In the genomic region with DNA sequence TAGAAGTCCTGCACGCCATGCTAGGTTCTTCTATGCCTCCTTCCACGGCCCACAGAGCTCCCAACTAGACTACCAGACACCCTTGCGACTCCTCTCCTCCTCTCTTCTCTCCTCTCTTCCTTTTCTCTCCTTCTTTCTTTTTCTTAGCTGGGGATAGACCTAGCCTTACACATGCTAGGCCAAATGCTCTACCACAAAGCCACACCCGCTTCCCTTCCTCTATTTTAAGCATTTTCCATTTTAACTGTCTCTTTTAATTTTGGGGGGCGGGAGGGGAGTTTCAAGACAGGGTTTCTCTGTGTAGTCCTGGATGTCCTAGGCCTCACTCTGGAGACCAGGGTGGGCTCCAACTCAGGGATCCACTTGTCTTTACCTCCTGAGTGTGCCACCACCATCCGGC, we compare ENCODE assay signal across 27 mouse cellular contexts. TPM values are rescaled to one million over a fixed set of nuclear protein-coding genes. Genes with fewer than 3 reads are reported as not detected.
DNase-seq lines count a peak whose midpoint lies in the region; ATAC-seq lines count a peak whose summit lies in the region.
"Had no signal": no experiment of that assay in that cellular context is flagged by ENCODE, and none has a peak within 500 bp of the region (broad histone marks: within the 10 kb centered on the region; RNA-seq: fewer than 3 reads in every experiment).

No protein-coding gene starts in this region.

- H3K4me1 ChIP-seq in liver, embryonic 12.5 days: peaks cover 71% of the 10 kb centered on the region

- no peaks in the 10 kb centered on the region for H3K27me3 ChIP-seq in liver, embryonic 12.5 days (replicated peaks)
- H3K27me3 ChIP-seq: forebrain, embryonic 13.5 days; neural tube, embryonic 12.5 days had no signal

- peak overlapping the region; percentile 23; the same call in 1 of the 2 replicates for H3K27ac ChIP-seq in liver, embryonic 12.5 days
- H3K27ac ChIP-seq: forebrain, embryonic 13.5 days; hindbrain, embryonic 10.5 days; kidney, postnatal 0 days; neural tube, embryonic 12.5 days had no signal

- ATAC-seq in liver, embryonic 12.5 days: no peak
- ATAC-seq: forebrain, embryonic 13.5 days; hindbrain, embryonic 16.5 days; intestine, embryonic 16.5 days; lung, postnatal 0 days had no signal

- H3K9ac ChIP-seq in liver, embryonic 12.5 days: no peak overlapping the region
- H3K9ac ChIP-seq: forebrain, embryonic 13.5 days; neural tube, embryonic 12.5 days had no signal

- no peak for DNase-seq in liver
- peak; percentile 44 for DNase-seq in thymus, postnatal 0 days (ENCODE audit: low spot score)
- DNase-seq in thymus, postnatal 36 days: no peak
- DNase-seq in induced T-regulatory cell, adult 2 months (ENCODE audit: low read depth): peak; percentile 48
- DNase-seq in adrenal gland, postnatal 25 days: no peak
- DNase-seq in right cerebral cortex, adult 18-20 months: no peak
- DNase-seq: adrenal gland, adult 2 months; cerebellum, adult 8-10 months; cerebellum, postnatal 25 days; gastrocnemius, postnatal 14 days; heart, postnatal 14 days; kidney, adult 8-10 months; kidney, postnatal 4 days; left cerebral cortex, postnatal 4 days; lung, adult 18-20 months; lung, postnatal 4 days; right cerebral cortex, postnatal 4 days had no signal

- H3K4me3 ChIP-seq in liver, embryonic 12.5 days: no peak overlapping the region
- H3K4me3 ChIP-seq: forebrain, embryonic 13.5 days; hindbrain, embryonic 10.5 days; myocyte; neural tube, embryonic 12.5 days had no signal

- no peaks in the 10 kb centered on the region for H3K36me3 ChIP-seq in liver, embryonic 12.5 days
- H3K36me3 ChIP-seq: hindbrain, embryonic 10.5 days; neural tube, embryonic 12.5 days had no signal

- peaks cover 4% of the 10 kb centered on the region; the same call in 1 of the 2 replicates for H3K9me3 ChIP-seq in liver, embryonic 12.5 days (replicated peaks)
- H3K9me3 ChIP-seq: forebrain, embryonic 13.5 days; hindbrain, embryonic 10.5 days; neural tube, embryonic 12.5 days had no signal

- H3K4me2 ChIP-seq in liver, embryonic 12.5 days: no peak overlapping the region
- H3K4me2 ChIP-seq: forebrain, embryonic 13.5 days; midbrain, embryonic 11.5 days; neural tube, embryonic 12.5 days had no signal

- WGBS in liver, embryonic 12.5 days (ENCODE audit: insufficient replicate concordance): 64% methylated on average over 6 of the region's 6 CpGs

RNA-seq across cellular contexts. Expression of a gene that starts 1.7 kb away (rescaled TPM):
- 29.2 and 32.5 TPM in 2 replicates for polyA plus RNA-seq in liver, embryonic 12.5 days (2016; fragmentation: Nextera tagmentation; extraction: Ambion mirVana)
- 161 and 167 TPM in 2 replicates for polyA plus RNA-seq in thymus, postnatal 0 days (2015; fragmentation: Nextera tagmentation; extraction: Ambion mirVana)
- 31.8 and 46.3 TPM in 2 replicates for total RNA-seq in adrenal gland, postnatal 25 days (2021)

RNA-seq across cellular contexts. Expression of a gene that starts 6.7 kb away (rescaled TPM):
- polyA plus RNA-seq in liver, embryonic 12.5 days (2016; fragmentation: Nextera tagmentation; extraction: Ambion mirVana): 0.10 and 0.25 TPM in 2 replicates
- 20.2 and 21.0 TPM in 2 replicates for polyA plus RNA-seq in thymus, postnatal 0 days (2015; fragmentation: Nextera tagmentation; extraction: Ambion mirVana)
- not detected in 2 replicates for total RNA-seq in adrenal gland, postnatal 25 days (2021)
- total RNA-seq: adrenal gland, adult 2 months; gastrocnemius, postnatal 14 days had no signal
- polyA plus RNA-seq: adrenal gland, adult 2 months; myocyte had no signal

RNA-seq across cellular contexts. Expression of a gene that starts 27.6 kb away (rescaled TPM):
- polyA plus RNA-seq in liver, embryonic 12.5 days (2016; fragmentation: Nextera tagmentation; extraction: Ambion mirVana): 87.4 and 88.6 TPM in 2 replicates
- polyA plus RNA-seq in thymus, postnatal 0 days (2015; fragmentation: Nextera tagmentation; extraction: Ambion mirVana): 216 and 234 TPM in 2 replicates
- 13.5 and 19.9 TPM in 2 replicates for total RNA-seq in adrenal gland, postnatal 25 days (2021)

RNA-seq across cellular contexts. Expression of a gene that starts 31.0 kb away (rescaled TPM):
- 14.5 and 15.5 TPM in 2 replicates for polyA plus RNA-seq in liver, embryonic 12.5 days (2016; fragmentation: Nextera tagmentation; extraction: Ambion mirVana)
- polyA plus RNA-seq in thymus, postnatal 0 days (2015; fragmentation: Nextera tagmentation; extraction: Ambion mirVana): 17.9 and 25.1 TPM in 2 replicates
- total RNA-seq in adrenal gland, postnatal 25 days (2021): 34.7 and 48.1 TPM in 2 replicates

RNA-seq across cellular contexts. Expression of a gene that starts 48.9 kb away (rescaled TPM):
- polyA plus RNA-seq in liver, embryonic 12.5 days (2016; fragmentation: Nextera tagmentation; extraction: Ambion mirVana): 84.1 and 85.3 TPM in 2 replicates
- 138 TPM in 2 replicates for polyA plus RNA-seq in thymus, postnatal 0 days (2015; fragmentation: Nextera tagmentation; extraction: Ambion mirVana)
- 68.9 and 69.5 TPM in 2 replicates for total RNA-seq in adrenal gland, postnatal 25 days (2021)

Comparison
In these comparisons a context has a peak if more than half of its experiments do, and no peak if none do; other contexts are left out.
1. DNase-seq: peak in thymus, postnatal 0 days (single experiment) and induced T-regulatory cell, adult 2 months (single experiment); none in liver (single experiment), thymus, postnatal 36 days (0 of 2), adrenal gland, postnatal 25 days (single experiment) and right cerebral cortex, adult 18-20 months (single experiment).
2. RNA of a gene that starts 6.7 kb away (polyA plus RNA-seq): 20.2 to 21.0 TPM in thymus, postnatal 0 days; 0.10 to 0.25 TPM in liver, embryonic 12.5 days; every median in the first group is over 10 times any median in the second.